Mouse (Mus musculus) spleen, adult 2 months (tissue): Measurements from ENCODE around the gene Vwa3b.

Source experiments
- CTCF ChIP-seq: fragments of 200-500 bp; IDR thresholded peaks from 2 replicates; pipeline ENCODE4 v1.5.1; 2011; ENCODE audit warnings: mild to moderate bottlenecking, inconsistent platforms; ENCODE audit not compliant: insufficient read depth, insufficient read length, insufficient replicate concordance; ENCODE audit errors: extremely low read depth
- POLR2A ChIP-seq: fragments of 200-500 bp; IDR thresholded peaks from 2 replicates; pipeline ENCODE4 v1.6.1; 2011; ENCODE audit warnings: low read depth, low read length, inconsistent platforms

- TF ChIP-seq POLR2A, result no peak
- TF ChIP-seq CTCF, result no peak
These were observed 90.2 kb downstream of the Vwa3b start for GRCm38 (mm10) chr1:37116574-37116973.
